Mouse (Mus musculus): ENCODE results near the gene Emsy. TPM values are rescaled to one million over a fixed set of nuclear protein-coding genes. Genes with fewer than 3 reads are reported as not detected.
A peak's percentile ranks its signal among the peaks of the same experiment; 100 is the strongest.

Gene Emsy
- total and polyA plus RNA-seq, 3 experiments = 19.6 to 25.6 (median 24.0) TPM

- WGBS = 82% methylated on average over 8 of the region's 8 CpGs
- no peaks in the 10 kb centered on the region; the same call in 1 of the 2 replicates for H3K36me3 ChIP-seq (ENCODE audit: control insufficient read depth, insufficient read depth, low read length)
- intact Hi-C loops (cut with DNase I) = loop anchor here (2.0 kb wide), 1 partner anchor 13 kb away; no protein-coding TSS in a partner anchor
These were observed 59.2 kb downstream of the Emsy start for GRCm38 (mm10) chr7:98597402-98597801.

GRCm38 (mm10) chr7:98594731-98595130 lies 61.9 kb downstream of the Emsy start:
- no peak overlapping the region for H3K27ac ChIP-seq

More at GRCm38 (mm10) chr7:98597402-98597801, 59.2 kb downstream of the Emsy start:
- no peak overlapping the region for H3K9ac ChIP-seq (ENCODE audit: low read depth, low read length)
- no peaks in the 10 kb centered on the region; the same call in 1 of the 2 replicates for H3K4me1 ChIP-seq (ENCODE audit: control insufficient read depth, insufficient read depth, low read length)
- no peak for TF ChIP-seq EP300 (IDR thresholded peaks at IDR 0.05; ENCODE audit: insufficient read depth, low read depth, low read length)
- TF ChIP-seq CTCF (IDR thresholded peaks at IDR 0.05) = no peak
- TF ChIP-seq POLR2A (IDR thresholded peaks at IDR 0.05; ENCODE audit: insufficient read depth, low read depth, low read length) = no peak
- no peak overlapping the region for H3K27ac ChIP-seq
- H3K79me2 ChIP-seq (replicated peaks; ENCODE audit: control insufficient read depth, insufficient read depth, low read length) = no peaks in the 10 kb centered on the region
- DNase-seq = no peak
- H3K4me3 ChIP-seq = no peak overlapping the region
- H3K27me3 ChIP-seq (ENCODE audit: control insufficient read depth, insufficient read depth, low read length) = no peaks in the 10 kb centered on the region

GRCm38 (mm10) chr7:98593276-98593675 lies 63.3 kb downstream of the Emsy start:
- no peak overlapping the region for H3K27ac ChIP-seq
- H3K79me2 ChIP-seq (replicated peaks; ENCODE audit: control insufficient read depth, insufficient read depth, low read length) = no peaks in the 10 kb centered on the region
- H3K36me3 ChIP-seq (ENCODE audit: control insufficient read depth, insufficient read depth, low read length) = no peaks in the 10 kb centered on the region; the same call in 1 of the 2 replicates
- 86% methylated on average over 6 of the region's 6 CpGs for WGBS
- no peak for DNase-seq
- intact Hi-C loops (cut with DNase I) = no loop called here
- H3K9ac ChIP-seq (ENCODE audit: low read depth, low read length) = no peak overlapping the region
- TF ChIP-seq POLR2A (IDR thresholded peaks at IDR 0.05; ENCODE audit: insufficient read depth, low read depth, low read length) (no peak), CTCF (IDR thresholded peaks at IDR 0.05) (no peak)
- no peak overlapping the region for H3K4me3 ChIP-seq
- H3K4me1 ChIP-seq (ENCODE audit: control insufficient read depth, insufficient read depth, low read length) = no peaks in the 10 kb centered on the region
- H3K27me3 ChIP-seq (ENCODE audit: control insufficient read depth, insufficient read depth, low read length) = no peaks in the 10 kb centered on the region

More at GRCm38 (mm10) chr7:98594731-98595130, 61.9 kb downstream of the Emsy start:
- H3K27me3 ChIP-seq (ENCODE audit: control insufficient read depth, insufficient read depth, low read length) = no peaks in the 10 kb centered on the region
- H3K79me2 ChIP-seq (replicated peaks; ENCODE audit: control insufficient read depth, insufficient read depth, low read length) = no peaks in the 10 kb centered on the region
- TF ChIP-seq CTCF (IDR thresholded peaks at IDR 0.05) (no peak), EP300 (IDR thresholded peaks at IDR 0.05; ENCODE audit: insufficient read depth, low read depth, low read length) (no peak), POLR2A (IDR thresholded peaks at IDR 0.05; ENCODE audit: insufficient read depth, low read depth, low read length) (no peak)
- no peaks in the 10 kb centered on the region; the same call in 1 of the 2 replicates for H3K36me3 ChIP-seq (ENCODE audit: control insufficient read depth, insufficient read depth, low read length)
- H3K4me3 ChIP-seq = no peak overlapping the region
- no peak overlapping the region for H3K9ac ChIP-seq (ENCODE audit: low read depth, low read length)
- WGBS = 95% methylated on average over 4 of the region's 4 CpGs
- DNase-seq = no peak
- no peaks in the 10 kb centered on the region for H3K4me1 ChIP-seq (ENCODE audit: control insufficient read depth, insufficient read depth, low read length)
- intact Hi-C loops (cut with DNase I) = no loop called here

- intact Hi-C loops (cut with DNase I) = loop anchor here (1.0 to 10.0 kb wide), 2 partner anchors 108 to 234 kb away; no protein-coding TSS in a partner anchor
- TF ChIP-seq POLR2A (IDR thresholded peaks at IDR 0.05; ENCODE audit: insufficient read depth, low read depth, low read length) = no peak
- TF ChIP-seq CTCF (IDR thresholded peaks at IDR 0.05) = peak; percentile 78
- TF ChIP-seq EP300 (IDR thresholded peaks at IDR 0.05; ENCODE audit: insufficient read depth, low read depth, low read length) = no peak
- H3K4me3 ChIP-seq = no peak overlapping the region
- no peak for DNase-seq
- H3K27ac ChIP-seq = no peak overlapping the region
- H3K36me3 ChIP-seq (ENCODE audit: control insufficient read depth, insufficient read depth, low read length) = no peaks in the 10 kb centered on the region; the same call in 1 of the 2 replicates
- H3K79me2 ChIP-seq (replicated peaks; ENCODE audit: control insufficient read depth, insufficient read depth, low read length) = no peaks in the 10 kb centered on the region
- 56% methylated on average over 3 of the region's 3 CpGs for WGBS
- H3K4me1 ChIP-seq (ENCODE audit: control insufficient read depth, insufficient read depth, low read length) = no peaks in the 10 kb centered on the region
- no peaks in the 10 kb centered on the region for H3K27me3 ChIP-seq (ENCODE audit: control insufficient read depth, insufficient read depth, low read length)
- no peak overlapping the region for H3K9ac ChIP-seq (ENCODE audit: low read depth, low read length)
These were observed 67.6 kb downstream of the Emsy start for GRCm38 (mm10) chr7:98589028-98589427.

GRCm38 (mm10) chr7:98586313-98586712 lies 70.3 kb downstream of the Emsy start:
- TF ChIP-seq EP300 (IDR thresholded peaks at IDR 0.05; ENCODE audit: insufficient read depth, low read depth, low read length) (no peak), CTCF (IDR thresholded peaks at IDR 0.05) (no peak), POLR2A (IDR thresholded peaks at IDR 0.05; ENCODE audit: insufficient read depth, low read depth, low read length) (no peak)
- H3K4me1 ChIP-seq (ENCODE audit: control insufficient read depth, insufficient read depth, low read length) = no peaks in the 10 kb centered on the region
- no peak overlapping the region for H3K4me3 ChIP-seq
- no peaks in the 10 kb centered on the region for H3K79me2 ChIP-seq (replicated peaks; ENCODE audit: control insufficient read depth, insufficient read depth, low read length)
- DNase-seq = no peak
- H3K27ac ChIP-seq = no peak overlapping the region
- no peaks in the 10 kb centered on the region; the same call in 1 of the 2 replicates for H3K36me3 ChIP-seq (ENCODE audit: control insufficient read depth, insufficient read depth, low read length)
- intact Hi-C loops (cut with DNase I) = loop anchor here (10.0 kb wide), 1 partner anchor 232 kb away; no protein-coding TSS in a partner anchor
- no peak overlapping the region for H3K9ac ChIP-seq (ENCODE audit: low read depth, low read length)
- WGBS = 82% methylated on average over 3 of the region's 3 CpGs
- no peaks in the 10 kb centered on the region for H3K27me3 ChIP-seq (ENCODE audit: control insufficient read depth, insufficient read depth, low read length)

GRCm38 (mm10) chr7:98584555-98584954 lies 72.0 kb downstream of the Emsy start:
- 79% methylated on average over 2 of the region's 3 CpGs for WGBS
- H3K27me3 ChIP-seq (ENCODE audit: control insufficient read depth, insufficient read depth, low read length) = no peaks in the 10 kb centered on the region
- no peaks in the 10 kb centered on the region; the same call in 1 of the 2 replicates for H3K36me3 ChIP-seq (ENCODE audit: control insufficient read depth, insufficient read depth, low read length)
- intact Hi-C loops (cut with DNase I) = loop anchor here (10.0 kb wide), 1 partner anchor 230 kb away; no protein-coding TSS in a partner anchor
- TF ChIP-seq CTCF (IDR thresholded peaks at IDR 0.05) = no peak
- TF ChIP-seq EP300 (IDR thresholded peaks at IDR 0.05; ENCODE audit: insufficient read depth, low read depth, low read length) = no peak
- no peak for TF ChIP-seq POLR2A (IDR thresholded peaks at IDR 0.05; ENCODE audit: insufficient read depth, low read depth, low read length)
- H3K4me3 ChIP-seq = no peak overlapping the region
- no peak overlapping the region for H3K27ac ChIP-seq
- no peaks in the 10 kb centered on the region for H3K79me2 ChIP-seq (replicated peaks; ENCODE audit: control insufficient read depth, insufficient read depth, low read length)
- no peak for DNase-seq
- H3K9ac ChIP-seq (ENCODE audit: low read depth, low read length) = no peak overlapping the region
- H3K4me1 ChIP-seq (ENCODE audit: control insufficient read depth, insufficient read depth, low read length) = no peaks in the 10 kb centered on the region
